Mouse (Mus musculus) liver, embryonic 14.5 days (tissue): Measurements from ENCODE around the gene Pptc7. TPM values are rescaled to one million over a fixed set of nuclear protein-coding genes. Genes with fewer than 3 reads are reported as not detected.

ENCODE experiments used
- ATAC-seq: fragments of 200-750 bp; cut with Nextera tagmentation; 2 replicates; pipeline ENCODE4 v1.8.0; 2017; ENCODE audit warnings: moderate number of reproducible peaks, mild to moderate bottlenecking, moderate library complexity; ENCODE audit not compliant: insufficient read depth
- DNase-seq, 3 experiments: peaks; one replicate each; pipeline ENCODE4 v3.0.0-alpha.2; 2012 to 2013; ENCODE audit warnings: low read depth in 3 of 3, low spot score in 3 of 3
- H3K27ac ChIP-seq: fragments of 300-500 bp; sonication (generic); 2 replicates; pipeline ENCODE4 v1.5.1; 2014; ENCODE audit warnings: moderate library complexity, mild to moderate bottlenecking, control low read depth, inconsistent platforms
- H3K27me3 ChIP-seq: fragments of 300-500 bp; sonication (generic); 2 replicates; pipeline ENCODE4 v1.6.1; 2014; ENCODE audit warnings: mild to moderate bottlenecking, low read length, moderate library complexity; ENCODE audit not compliant: control insufficient read depth, insufficient read depth
- H3K36me3 ChIP-seq: fragments of 300-500 bp; sonication (generic); replicated peaks from 2 replicates; pipeline ENCODE4 v1.6.1; 2014; ENCODE audit warnings: low read depth; ENCODE audit not compliant: control insufficient read depth, insufficient read depth
- H3K4me1 ChIP-seq, 2 experiments: fragments of 200-500 bp in 1 of 2; fragments of 300-500 bp in 1 of 2; sonication (generic) in 1 of 2; replicated peaks; 2 replicates each; pipeline ENCODE4 v1.6.1; 2012 to 2014; ENCODE audit warnings: antibody characterized with exemption in 1 of 2, inconsistent platforms in 1 of 2, low read length in 1 of 2; ENCODE audit not compliant: control insufficient read depth in 2 of 2, insufficient read depth in 2 of 2
- H3K4me2 ChIP-seq: fragments of 300-500 bp; sonication (generic); 2 replicates; pipeline ENCODE4 v1.6.1; 2014; ENCODE audit warnings: low read depth, mild to moderate bottlenecking, control low read depth, moderate library complexity
- H3K4me3 ChIP-seq, 2 experiments: fragments of 200-500 bp in 1 of 2; fragments of 300-500 bp in 1 of 2; sonication (generic) in 1 of 2; 2 replicates each; pipeline ENCODE4 v1.5.1; 2012 to 2014; ENCODE audit warnings: low read depth in 2 of 2, low read length in 2 of 2, mild to moderate bottlenecking in 2 of 2, control low read depth in 1 of 2, inconsistent platforms in 1 of 2, moderate library complexity in 1 of 2; ENCODE audit not compliant: insufficient read depth in 1 of 2
- H3K9ac ChIP-seq: fragments of 300-500 bp; sonication (generic); replicated peaks from 2 replicates; pipeline ENCODE4 v1.6.1; 2014; ENCODE audit warnings: mild to moderate bottlenecking, control low read depth, moderate library complexity
- H3K9me3 ChIP-seq: fragments of 300-500 bp; sonication (generic); 2 replicates; pipeline ENCODE4 v1.6.1; 2016; ENCODE audit warnings: low read length, mixed read lengths; ENCODE audit not compliant: control insufficient read depth
- CTCF ChIP-seq: IDR thresholded peaks from 2 replicates; pipeline ENCODE4 v1.5.1; 2016; ENCODE audit warnings: antibody characterized with exemption, low read depth, control low read depth
- EP300 ChIP-seq: IDR thresholded peaks from 2 replicates; pipeline ENCODE4 v1.6.1; 2016; ENCODE audit warnings: antibody characterized with exemption, low read depth
- WGBS: fragments of 180-500 bp; shearing (Covaris S2); extraction: QIAGEN DNeasy Blood & Tissue Kit; methylation state at CpG from one replicate; pipeline ENCODE4 v1.1.7; 2014; ENCODE audit not compliant: insufficient replicate concordance; 5-methylcytosine and 5-hydroxymethylcytosine counted together
- polyA plus RNA-seq, 2 experiments: library from polyadenylated mRNA; depleted of rRNA in 1 of 2; stranded (reverse) in 1 of 2; unstranded in 1 of 2; fragments of >200 nt; fragmentation: Nextera tagmentation in 1 of 2; extraction: Ambion mirVana in 1 of 2; gene quantifications; 2 replicates each; pipeline versions ENCODE4 v1.2.1 to v1.2.3; 2012 to 2014

Pptc7 gene
- polyA plus RNA-seq, 2 experiments = 2.7 to 3.5 TPM

DNA sequence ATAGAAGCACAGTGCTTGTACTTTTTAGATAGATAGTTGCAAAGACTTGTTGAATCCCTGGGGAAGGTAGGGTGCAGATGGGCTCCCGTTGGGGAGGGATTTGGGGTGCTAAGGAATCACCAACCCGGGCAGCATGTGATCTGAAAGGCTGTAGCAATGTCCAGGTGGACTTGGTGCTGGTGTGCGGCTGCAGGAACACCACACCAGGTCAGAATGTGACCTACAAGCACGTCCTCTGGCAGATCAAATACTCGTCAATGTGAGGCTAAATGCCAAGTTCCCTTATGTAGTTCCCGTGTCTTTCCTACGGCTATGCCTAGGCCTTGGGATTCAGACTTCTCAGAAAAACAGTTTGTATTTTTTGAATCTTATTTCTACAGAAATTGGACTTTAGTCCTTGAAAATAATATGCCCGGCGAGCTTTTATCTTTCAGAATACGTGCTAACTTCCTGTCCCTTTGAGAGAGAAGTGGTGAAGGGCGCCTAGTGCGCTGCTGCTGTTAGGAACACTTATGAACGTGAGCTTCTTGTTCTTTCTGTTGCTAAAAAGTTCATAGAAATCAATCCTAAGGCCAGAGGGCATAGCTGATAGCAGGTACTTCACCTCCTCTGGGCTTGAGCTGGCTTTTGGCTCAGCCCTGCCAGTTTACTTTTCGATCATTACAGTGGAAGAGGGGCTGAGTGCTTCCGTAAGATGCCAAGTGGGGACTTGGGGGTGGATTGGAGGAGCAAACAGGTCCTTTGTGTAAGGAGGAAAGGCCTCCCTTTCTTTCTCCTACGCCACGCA, 7.6 kb downstream of the Pptc7 start:
- Histone ChIP-seq H3K4me1 (peaks cover 14 to 20% of the 10 kb centered on the region in 2 experiments), H3K4me3 (peak overlapping the region in 1 of 2 experiments; percentile 1; a peak in 1 of 4 replicates), H3K9ac (peak overlapping the region; percentile 47), H3K9me3 (no peaks in the 10 kb centered on the region), H3K27ac (peak overlapping the region; percentile 56), H3K36me3 (no peaks in the 10 kb centered on the region; the same call in 1 of the 2 replicates), H3K27me3 (no peaks in the 10 kb centered on the region), H3K4me2 (peak overlapping the region; percentile 60)
- ATAC-seq (no peak), DNase-seq (no peak)
- TF ChIP-seq EP300 (no peak), CTCF (no peak)
- WGBS = 49% methylated on average over 17 of the region's 17 CpGs

DNA sequence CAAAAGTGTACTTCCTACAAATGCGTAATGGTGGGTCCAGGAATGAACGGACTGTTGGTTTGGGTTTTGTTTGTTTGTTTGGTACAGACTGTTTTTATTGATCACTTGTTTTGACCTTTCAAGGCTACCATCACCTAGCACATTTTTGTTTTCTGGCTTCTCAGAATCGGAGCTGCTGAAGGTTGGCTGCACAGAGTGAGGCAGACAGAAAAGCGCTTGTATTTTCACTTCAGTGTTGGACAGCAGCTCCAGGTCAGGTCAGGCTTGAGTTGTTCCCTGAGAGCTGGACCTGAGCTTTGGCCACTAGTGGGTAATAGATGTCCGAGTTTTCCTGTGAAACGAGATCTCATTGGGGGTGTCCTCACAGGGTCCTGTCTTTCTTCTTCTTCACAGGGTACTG, 9.0 kb downstream of the Pptc7 start:
- Histone ChIP-seq H3K4me2 (no peak overlapping the region), H3K4me1 (peaks cover 12 to 17% of the 10 kb centered on the region in 2 experiments), H3K9ac (no peak overlapping the region), H3K36me3 (no peaks in the 10 kb centered on the region; the same call in 1 of the 2 replicates), H3K27me3 (no peaks in the 10 kb centered on the region), H3K9me3 (no peaks in the 10 kb centered on the region), H3K27ac (no peak overlapping the region), H3K4me3 (no peak overlapping the region)
- DNase-seq (no peak), ATAC-seq (no peak)
- 78% methylated on average over 6 of the region's 6 CpGs for WGBS
- TF ChIP-seq EP300 = no peak
- TF ChIP-seq CTCF = no peak

DNA sequence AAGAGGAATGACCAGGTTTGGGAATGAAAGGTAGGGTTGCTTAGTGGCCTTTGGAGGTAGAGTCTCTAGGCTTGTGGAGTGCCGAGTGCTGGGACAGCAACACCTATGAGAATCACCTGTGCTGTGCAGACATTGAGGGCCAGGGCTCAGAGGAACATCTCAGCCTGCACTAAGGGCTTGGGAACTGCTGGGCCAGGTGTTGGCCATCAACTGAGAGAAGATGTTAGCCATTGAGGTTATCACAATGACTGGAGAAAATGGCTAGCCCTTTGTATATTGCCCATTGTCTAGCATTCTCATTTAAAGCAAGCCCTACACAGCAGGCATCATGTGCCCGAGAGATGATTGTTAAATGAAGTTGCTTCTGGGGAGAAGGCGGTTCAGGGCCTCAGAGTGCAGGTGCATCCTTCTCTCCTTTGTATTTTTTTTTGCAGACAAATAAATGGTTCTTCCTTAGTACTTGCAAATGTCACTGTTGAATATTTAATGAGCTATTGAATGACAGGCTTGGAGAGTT, 10.1 kb downstream of the Pptc7 start:
- Histone ChIP-seq H3K36me3 (no peaks in the 10 kb centered on the region), H3K4me1 (peaks cover 12 to 17% of the 10 kb centered on the region in 2 experiments), H3K9me3 (no peaks in the 10 kb centered on the region), H3K4me2 (no peak overlapping the region), H3K9ac (no peak overlapping the region), H3K27ac (no peak overlapping the region), H3K27me3 (no peaks in the 10 kb centered on the region), H3K4me3 (no peak overlapping the region)
- no peak for ATAC-seq
- no peak for DNase-seq
- TF ChIP-seq CTCF (no peak), EP300 (no peak)
- WGBS = 69% methylated on average over 3 of the region's 3 CpGs

DNA sequence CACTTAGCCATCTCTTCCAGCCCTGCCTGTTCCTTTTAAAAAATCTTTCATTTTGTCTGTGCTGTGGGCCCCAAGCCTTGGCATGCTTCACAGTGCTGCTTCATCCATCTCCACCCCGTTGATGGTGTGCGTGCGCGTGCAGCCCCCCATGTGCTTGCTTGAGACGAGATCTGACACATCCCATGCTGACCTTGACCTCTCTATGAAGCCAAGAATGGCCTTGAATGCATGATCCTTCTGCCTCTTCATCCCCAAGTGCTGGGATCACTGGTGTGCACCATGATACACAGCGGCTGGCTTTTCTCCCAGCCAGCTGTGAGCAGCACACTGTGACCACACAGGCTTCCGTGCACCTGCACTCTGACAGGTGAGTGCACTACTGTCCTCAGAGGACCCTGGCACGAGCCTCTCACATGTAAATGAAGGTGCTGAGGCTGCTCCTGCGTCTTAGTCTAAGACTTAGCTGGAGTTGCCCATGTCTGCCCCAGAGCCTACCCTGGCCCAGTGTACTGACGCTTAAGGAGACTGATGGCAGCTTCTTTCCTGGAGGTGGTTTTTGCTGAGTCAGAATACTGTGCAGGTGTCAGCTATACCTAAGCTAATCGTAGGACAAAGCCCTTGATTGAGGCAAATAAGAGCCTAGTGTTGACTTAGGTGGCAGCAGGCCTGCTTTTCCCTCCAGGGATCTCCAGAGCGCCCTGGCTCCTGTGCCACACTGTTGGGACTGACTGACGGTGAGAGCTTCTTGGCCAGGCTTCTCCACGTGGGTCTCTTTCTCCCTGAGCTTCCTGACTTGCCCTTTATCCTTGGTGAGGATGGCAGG, 11.2 kb downstream of the Pptc7 start:
- H3K4me3 ChIP-seq = no peak overlapping the region
- 79% methylated on average over 14 of the region's 14 CpGs for WGBS
- no peak overlapping the region for H3K4me2 ChIP-seq
- no peak overlapping the region for H3K9ac ChIP-seq
- TF ChIP-seq CTCF = no peak
- TF ChIP-seq EP300 = no peak
- H3K27me3 ChIP-seq = no peaks in the 10 kb centered on the region
- DNase-seq (no peak), ATAC-seq (no peak)
- no peaks in the 10 kb centered on the region for H3K36me3 ChIP-seq
- peaks cover 12 to 17% of the 10 kb centered on the region in 2 experiments for H3K4me1 ChIP-seq
- H3K9me3 ChIP-seq = no peaks in the 10 kb centered on the region
- no peak overlapping the region for H3K27ac ChIP-seq
